Mouse (Mus musculus) bone marrow macrophage, adult 2 months (primary cell): ENCODE results near the gene Olfr825. TPM values are rescaled to one million over a fixed set of nuclear protein-coding genes. Genes with fewer than 3 reads are reported as not detected.
"Not testable (repeated sequence)": the region's sequence is repeated elsewhere in the genome, so short reads cannot be mapped to it uniquely, and the experiment has no call there.

Source experiments
- H3K27ac ChIP-seq: 2 replicates; pipeline ENCODE4 v1.5.1; 2012; ENCODE audit warnings: low read depth, low read length; ENCODE audit not compliant: insufficient read depth
- H3K4me1 ChIP-seq: 2 replicates; pipeline ENCODE4 v1.6.1; 2012; ENCODE audit warnings: low read length; ENCODE audit not compliant: control insufficient read depth, insufficient read depth
- H3K4me3 ChIP-seq: 2 replicates; pipeline ENCODE4 v1.5.1; 2012; ENCODE audit warnings: mild to moderate bottlenecking, low read length, moderate library complexity; ENCODE audit not compliant: insufficient read depth
- CTCF ChIP-seq: IDR thresholded peaks from 2 replicates; pipeline ENCODE4 v1.5.1; 2012; ENCODE audit warnings: low read depth, mild to moderate bottlenecking, low read length, moderate library complexity
- POLR2A ChIP-seq: IDR thresholded peaks from 2 replicates; pipeline ENCODE4 v1.6.1; 2012; ENCODE audit warnings: mild to moderate bottlenecking, low read depth, low read length, borderline replicate concordance
- polyA plus RNA-seq: library from polyadenylated mRNA; stranded (reverse); fragments of >200 nt; gene quantifications from 2 replicates; pipeline ENCODE4 v1.2.4, GENCODE M21; 2012; ENCODE audit not compliant: missing spikeins, insufficient read depth, insufficient read length

Olfr825 gene
- not detected in 2 replicates for polyA plus RNA-seq

- TF ChIP-seq POLR2A = no peak
- TF ChIP-seq CTCF = no peak
- Histone ChIP-seq H3K27ac (no peak within 1 kb of the TSS), H3K4me1 (no peaks in the 10 kb centered on the region), H3K4me3 (no peak within 1 kb of the TSS)
These were observed at the start of gene Olfr825 for GRCm38 (mm10) chr10:130166666-130167065. Gene Olfr825 (minus strand): TSS chr10:130166766.

GRCm38 (mm10) chr10:130214303-130214702 is 47.7 kb upstream of the Olfr825 start, which contains the start of gene Olfr827:
Gene Olfr827 (minus strand): TSS chr10:130214403.
- no peak within 1 kb of the TSS for H3K4me3 ChIP-seq
- no peak for TF ChIP-seq CTCF
- no peak for TF ChIP-seq POLR2A
- no peaks in the 10 kb centered on the region for H3K4me1 ChIP-seq
- H3K27ac ChIP-seq = no peak within 1 kb of the TSS

- no peak within 1 kb of the TSS for H3K27ac ChIP-seq
- H3K4me1 ChIP-seq = no peaks in the 10 kb centered on the region
- TF ChIP-seq POLR2A (no peak), CTCF (no peak)
- no peak within 1 kb of the TSS for H3K4me3 ChIP-seq
These were observed 17.5 kb upstream of the Olfr825 start, which contains the start of gene Olfr826 for GRCm38 (mm10) chr10:130184086-130184485. Gene Olfr826 (minus strand): TSS chr10:130184186.

GRCm38 (mm10) chr10:130165196-130165595 is 1.4 kb downstream of the Olfr825 start:
- no peak for TF ChIP-seq CTCF
- TF ChIP-seq POLR2A = no peak
- Histone ChIP-seq H3K4me1 (no peaks in the 10 kb centered on the region), H3K4me3 (no peak overlapping the region), H3K27ac (no peak overlapping the region)

GRCm38 (mm10) chr10:130144121-130144520 is 22.4 kb downstream of the Olfr825 start:
- Histone ChIP-seq H3K27ac (no peak overlapping the region), H3K4me1 (no peaks in the 10 kb centered on the region), H3K4me3 (no peak overlapping the region)
- no peak for TF ChIP-seq CTCF
- TF ChIP-seq POLR2A = no peak

- not testable (repeated sequence) for H3K4me3 ChIP-seq, H3K4me1 ChIP-seq, H3K27ac ChIP-seq
These were observed 24.1 kb downstream of the Olfr825 start for GRCm38 (mm10) chr10:130142481-130142880.

- no peak overlapping the region for H3K4me3 ChIP-seq
- no peak for TF ChIP-seq CTCF
- no peak for TF ChIP-seq POLR2A
- H3K27ac ChIP-seq = no peak overlapping the region
- no peaks in the 10 kb centered on the region for H3K4me1 ChIP-seq
These were observed 31.8 kb downstream of the Olfr825 start for GRCm38 (mm10) chr10:130134811-130135210.

- not testable (repeated sequence) for H3K4me1 ChIP-seq, H3K4me3 ChIP-seq, H3K27ac ChIP-seq
These were observed 36.7 kb downstream of the Olfr825 start, which contains the start of gene Olfr824 for GRCm38 (mm10) chr10:130129900-130130299. Gene Olfr824 (minus strand): TSS chr10:130130000.

- not testable (repeated sequence) for H3K4me3 ChIP-seq, H3K27ac ChIP-seq, H3K4me1 ChIP-seq
These were observed 50.5 kb downstream of the Olfr825 start for GRCm38 (mm10) chr10:130116045-130116444.

- not testable (repeated sequence) for H3K27ac ChIP-seq, H3K4me3 ChIP-seq, H3K4me1 ChIP-seq
These were observed 51.3 kb downstream of the Olfr825 start, which contains the start of gene Olfr823 for GRCm38 (mm10) chr10:130115283-130115682. Gene Olfr823 (minus strand): TSS chr10:130115383.

Other genes starting within 250 kb of the Olfr825 start
- not detected in 2 replicates for gene Olfr818, start 217.7 kb downstream of the Olfr825 start, polyA plus RNA-seq
- gene Olfr819, start 199.5 kb downstream of the Olfr825 start, polyA plus RNA-seq = not detected in 2 replicates
- gene Olfr247, start 190.6 kb downstream of the Olfr825 start, polyA plus RNA-seq = not detected in 2 replicates
- gene Gm10310, start 181.7 kb downstream of the Olfr825 start, polyA plus RNA-seq = not detected in 2 replicates
- not detected in 2 replicates for gene Olfr820, start 154.1 kb downstream of the Olfr825 start, polyA plus RNA-seq
- 0.41 TPM in 1 of 2 replicates, not detected in the other for gene Olfr821, start 136.4 kb downstream of the Olfr825 start, polyA plus RNA-seq
- gene Olfr822, start 95.6 kb downstream of the Olfr825 start, polyA plus RNA-seq = not detected in 2 replicates
- gene Olfr823, start 51.4 kb downstream of the Olfr825 start, polyA plus RNA-seq = not detected in 2 replicates
- not detected in 2 replicates for gene Olfr824, start 36.8 kb downstream of the Olfr825 start, polyA plus RNA-seq
- gene Olfr826, start 17.4 kb upstream of the Olfr825 start, polyA plus RNA-seq = not detected in 2 replicates
- gene Olfr827, start 47.6 kb upstream of the Olfr825 start, polyA plus RNA-seq = not detected in 2 replicates
- not detected in 2 replicates for gene Neurod4, start 113.5 kb upstream of the Olfr825 start, polyA plus RNA-seq
- gene Tespa1, start 156.1 kb upstream of the Olfr825 start, polyA plus RNA-seq = not detected in 2 replicates
- gene Vmn2r84, start 227.6 kb upstream of the Olfr825 start, polyA plus RNA-seq = 0.09 TPM in 1 of 2 replicates, not detected in the other